ENCODE assay signal across 24 mouse cellular contexts in genomic region chr2:145742795-145743710, GRCm38 (mm10).
DNase-seq lines count a peak whose midpoint lies in the region; ATAC-seq and TF ChIP-seq lines count a peak whose summit lies in the region.
"Had no signal": no experiment of that assay in that cellular context is flagged by ENCODE, and none has a peak within 500 bp of the region (broad histone marks: within the 10 kb centered on the region; RNA-seq: fewer than 3 reads in every experiment).

No protein-coding gene starts in this region.

- 0 out of 2 replicates have a peak overlapping the region, but pooled peaks have one; percentile 21 for H3K27ac ChIP-seq in gastrocnemius, adult 2 months
- H3K27ac ChIP-seq in kidney, embryonic 14.5 days (ENCODE audit: low read depth, low read length) = no peak overlapping the region
- no peak overlapping the region for H3K27ac ChIP-seq in forebrain, embryonic 15.5 days (replicated peaks)
- H3K27ac ChIP-seq: heart, adult 2 months; hindbrain, embryonic 12.5 days; kidney, postnatal 0 days; liver, embryonic 13.5 days; midbrain, embryonic 12.5 days; neural tube, embryonic 12.5 days had no signal

- H3K27me3 ChIP-seq in kidney, embryonic 14.5 days (ENCODE audit: control insufficient read depth, insufficient read depth, low read length) = no peaks in the 10 kb centered on the region
- H3K27me3 ChIP-seq in forebrain, embryonic 15.5 days = no peaks in the 10 kb centered on the region
- H3K27me3 ChIP-seq: hindbrain, embryonic 12.5 days; liver, embryonic 13.5 days; neural tube, embryonic 12.5 days had no signal

- no peak overlapping the region for H3K4me3 ChIP-seq in gastrocnemius, adult 2 months
- no peak overlapping the region for H3K4me3 ChIP-seq in kidney, embryonic 14.5 days (ENCODE audit: low read length)
- no peak overlapping the region for H3K4me3 ChIP-seq in forebrain, embryonic 15.5 days
- H3K4me3 ChIP-seq: heart, adult 2 months; hindbrain, embryonic 12.5 days; liver, embryonic 13.5 days; midbrain, embryonic 12.5 days; neural tube, embryonic 12.5 days had no signal

- peak; percentile 59; the same call in 1 of the 2 replicates for ATAC-seq in kidney, embryonic 14.5 days (ENCODE audit: low FRiP score, low TSS enrichment)
- ATAC-seq in forebrain, embryonic 15.5 days (replicated peaks) = no peak
- ATAC-seq: CD4-positive, CD25-positive, alpha-beta regulatory T cell, adult 4 months; forebrain, embryonic 14.5 days had no signal

- H3K9me3 ChIP-seq in kidney, embryonic 14.5 days (ENCODE audit: control insufficient read depth, low read length) = no peaks in the 10 kb centered on the region
- no peaks in the 10 kb centered on the region for H3K9me3 ChIP-seq in forebrain, embryonic 15.5 days
- H3K9me3 ChIP-seq: hindbrain, embryonic 12.5 days; liver, embryonic 13.5 days; midbrain, embryonic 12.5 days; neural tube, embryonic 12.5 days had no signal

- intact Hi-C loops in gastrocnemius, adult 2 months (cut with DNase I) = no loop called here
- intact Hi-C loops in gastrocnemius, postnatal 36 days (cut with DNase I) = no loop called here

- no peak for TF ChIP-seq CTCF in gastrocnemius, adult 2 months (IDR thresholded peaks at IDR 0.05)

- WGBS in kidney, embryonic 14.5 days = 32% methylated on average over 13 of the region's 13 CpGs
- WGBS in forebrain, embryonic 15.5 days = 85% methylated on average over 13 of the region's 13 CpGs

- H3K4me1 ChIP-seq in kidney, embryonic 14.5 days (ENCODE audit: control insufficient read depth, insufficient read depth, low read length) = no peaks in the 10 kb centered on the region
- H3K4me1 ChIP-seq in forebrain, embryonic 15.5 days = no peaks in the 10 kb centered on the region
- H3K4me1 ChIP-seq: hindbrain, embryonic 12.5 days; liver, embryonic 13.5 days; midbrain, embryonic 12.5 days; neural tube, embryonic 12.5 days had no signal

- H3K9ac ChIP-seq in kidney, embryonic 14.5 days (ENCODE audit: low read depth, low read length) = no peak overlapping the region
- H3K9ac ChIP-seq in forebrain, embryonic 15.5 days (replicated peaks) = no peak overlapping the region
- H3K9ac ChIP-seq: hindbrain, embryonic 12.5 days; liver, embryonic 13.5 days; midbrain, embryonic 12.5 days; neural tube, embryonic 12.5 days had no signal

- no peak overlapping the region for H3K4me2 ChIP-seq in kidney, embryonic 14.5 days (replicated peaks; ENCODE audit: low read depth, low read length)
- no peak overlapping the region for H3K4me2 ChIP-seq in forebrain, embryonic 15.5 days (replicated peaks)
- H3K4me2 ChIP-seq: hindbrain, embryonic 12.5 days; liver, embryonic 13.5 days; midbrain, embryonic 12.5 days; neural tube, embryonic 12.5 days had no signal

- DNase-seq in gastrocnemius, adult 2 months = peak; percentile 44
- no peak for DNase-seq in gastrocnemius, postnatal 36 days
- DNase-seq in kidney, adult 18-20 months = no peak
- peak; percentile 44 for DNase-seq in testis, postnatal 10 days (ENCODE audit: low spot score)
- no peak for DNase-seq in testis, postnatal 14 days (ENCODE audit: low spot score)
- DNase-seq in skeletal muscle tissue, adult 2 months (ENCODE audit: low read depth, low spot score) = peak; percentile 4
- DNase-seq: adrenal gland, postnatal 36 days; cerebellum, adult 9-10 months; heart, adult 2 months; layer of hippocampus, postnatal 36 days; liver, embryonic 13.5 days; lung, adult 2 months; lung, postnatal 14 days; retina, postnatal 1 day; right cerebral cortex, postnatal 25 days; thymus, postnatal 4 days had no signal

- H3K36me3 ChIP-seq in kidney, embryonic 14.5 days (ENCODE audit: control insufficient read depth, insufficient read depth, low read length) = no peaks in the 10 kb centered on the region; the same call in 1 of the 2 replicates
- no peaks in the 10 kb centered on the region for H3K36me3 ChIP-seq in forebrain, embryonic 15.5 days
- H3K36me3 ChIP-seq: hindbrain, embryonic 12.5 days; liver, embryonic 13.5 days; midbrain, embryonic 12.5 days; neural tube, embryonic 12.5 days had no signal

Comparison
In these comparisons a context has a peak if more than half of its experiments do, and no peak if none do; other contexts are left out.
1. DNase-seq: peak in gastrocnemius, adult 2 months (single experiment), testis, postnatal 10 days (single experiment) and skeletal muscle tissue, adult 2 months (single experiment); none in gastrocnemius, postnatal 36 days (0 of 2), kidney, adult 18-20 months (single experiment) and testis, postnatal 14 days (single experiment).